Mouse (Mus musculus) thymus, postnatal 10 days (tissue): Measurements from ENCODE around the gene Fam173a.

Experiments
- DNase-seq, 2 experiments: peaks; one replicate each; pipeline ENCODE4 v3.0.0; 2021; ENCODE audit warnings: low spot score in 2 of 2

Gene Fam173a

GRCm38 (mm10) chr17:25792615-25793014 lies at the start of gene Fam173a:
Fam173a (minus strand) TSS chr17:25792901.
- peak; percentile 81 to 82 for DNase-seq

GRCm38 (mm10) chr17:25841117-25841880 lies 48.6 kb upstream of the Fam173a start, which contains the start of gene Gm20683:
Gm20683 (minus strand) TSS chr17:25841763.
- DNase-seq, result no peak

GRCm38 (mm10) chr17:25840519-25840918 lies 47.8 kb upstream of the Fam173a start:
- no peak for DNase-seq

GRCm38 (mm10) chr17:25839455-25840235 lies 46.9 kb upstream of the Fam173a start:
- DNase-seq, result no peak

- DNase-seq, result no peak
Observed at GRCm38 (mm10) chr17:25838904-25839303, 46.2 kb upstream of the Fam173a start.

- DNase-seq, result no peak
Observed at GRCm38 (mm10) chr17:25837533-25837932, 44.8 kb upstream of the Fam173a start.

GRCm38 (mm10) chr17:25837076-25837410 lies 44.3 kb upstream of the Fam173a start, which contains the start of gene Rhbdl1:
Rhbdl1 (minus strand) TSS chr17:25837295.
- DNase-seq, result peak in 1 of 2 experiments; percentile 51

GRCm38 (mm10) chr17:25836397-25837075 lies 43.8 kb upstream of the Fam173a start:
- DNase-seq, result no peak

- DNase-seq, result no peak
Observed at GRCm38 (mm10) chr17:25835816-25836215, 43.1 kb upstream of the Fam173a start.

GRCm38 (mm10) chr17:25835301-25835700 lies 42.6 kb upstream of the Fam173a start:
- DNase-seq, result no peak

GRCm38 (mm10) chr17:25834595-25835222 lies 42.0 kb upstream of the Fam173a start:
- DNase-seq, result no peak

- DNase-seq, result no peak
Observed at GRCm38 (mm10) chr17:25833961-25834594, 41.4 kb upstream of the Fam173a start.

- DNase-seq, result peak in 1 of 2 experiments; percentile 44
Observed at GRCm38 (mm10) chr17:25833291-25833663, 40.6 kb upstream of the Fam173a start, which contains the start of gene Stub1. Stub1 (minus strand) TSS chr17:25833404.

- peak; percentile 94 to 97 for DNase-seq
Observed at GRCm38 (mm10) chr17:25832436-25833290, 40.0 kb upstream of the Fam173a start.

- DNase-seq, result no peak
Observed at GRCm38 (mm10) chr17:25831451-25832281, 39.0 kb upstream of the Fam173a start.

- DNase-seq, result no peak
Observed at GRCm38 (mm10) chr17:25830806-25831431, 38.2 kb upstream of the Fam173a start.

- DNase-seq, result no peak
Observed at GRCm38 (mm10) chr17:25830200-25830753, 37.6 kb upstream of the Fam173a start.

GRCm38 (mm10) chr17:25829558-25830017 lies 36.9 kb upstream of the Fam173a start:
- DNase-seq, result no peak
